Mouse (Mus musculus) cerebellum, adult 18-20 months (tissue): ENCODE measurements around the gene Nt5c2.

Experiments
- DNase-seq, 2 experiments: peaks; one replicate each; pipeline ENCODE4 v3.0.0; 2021

Nt5c2 gene

GRCm38 (mm10) chr19:46963440-46963839, 51.5 kb downstream of the Nt5c2 start:
- no peak for DNase-seq

- no peak for DNase-seq
These were observed 52.1 kb downstream of the Nt5c2 start for GRCm38 (mm10) chr19:46962841-46963240.

GRCm38 (mm10) chr19:46962171-46962772, 52.7 kb downstream of the Nt5c2 start:
- DNase-seq, result peak; percentile 81 to 84

- peak; percentile 87 to 88 for DNase-seq
These were observed 53.3 kb downstream of the Nt5c2 start for GRCm38 (mm10) chr19:46961652-46962051.

GRCm38 (mm10) chr19:46961047-46961651, 53.8 kb downstream of the Nt5c2 start:
- peak in 1 of 2 experiments; percentile 44 for DNase-seq

- DNase-seq, result no peak
These were observed 54.6 kb downstream of the Nt5c2 start for GRCm38 (mm10) chr19:46960101-46961046.

- no peak for DNase-seq
These were observed 55.4 kb downstream of the Nt5c2 start for GRCm38 (mm10) chr19:46959536-46959935.

GRCm38 (mm10) chr19:46958566-46958965, 56.4 kb downstream of the Nt5c2 start:
- DNase-seq, result no peak

GRCm38 (mm10) chr19:46957971-46958370, 57.0 kb downstream of the Nt5c2 start:
- no peak for DNase-seq

GRCm38 (mm10) chr19:46957001-46957400, 58.0 kb downstream of the Nt5c2 start:
- no peak for DNase-seq

- no peak for DNase-seq
These were observed 58.5 kb downstream of the Nt5c2 start for GRCm38 (mm10) chr19:46956410-46956809.

GRCm38 (mm10) chr19:46955630-46956029, 59.3 kb downstream of the Nt5c2 start:
- DNase-seq, result no peak

- no peak for DNase-seq
These were observed 61.4 kb downstream of the Nt5c2 start for GRCm38 (mm10) chr19:46953536-46953935.

GRCm38 (mm10) chr19:46952986-46953385, 62.0 kb downstream of the Nt5c2 start:
- no peak for DNase-seq

- no peak for DNase-seq
These were observed 70.6 kb downstream of the Nt5c2 start for GRCm38 (mm10) chr19:46944341-46944740.

- DNase-seq, result no peak
These were observed 77.8 kb downstream of the Nt5c2 start for GRCm38 (mm10) chr19:46937173-46937572.

GRCm38 (mm10) chr19:46934025-46934424, 80.9 kb downstream of the Nt5c2 start:
- no peak for DNase-seq

- no peak for DNase-seq
These were observed 82.3 kb downstream of the Nt5c2 start for GRCm38 (mm10) chr19:46932608-46933007.

- no peak for DNase-seq
These were observed 84.9 kb downstream of the Nt5c2 start for GRCm38 (mm10) chr19:46930026-46930425.

- DNase-seq, result peak in 1 of 2 experiments; percentile 28
These were observed 85.8 kb downstream of the Nt5c2 start for GRCm38 (mm10) chr19:46929044-46929587.

GRCm38 (mm10) chr19:46928136-46928535, 86.8 kb downstream of the Nt5c2 start:
- DNase-seq, result no peak

- DNase-seq, result no peak
These were observed 88.0 kb downstream of the Nt5c2 start for GRCm38 (mm10) chr19:46926951-46927350.

GRCm38 (mm10) chr19:46926357-46926756, 88.6 kb downstream of the Nt5c2 start:
- no peak for DNase-seq
